Mouse (Mus musculus) hindbrain, embryonic 16.5 days (tissue): Measurements from ENCODE around the gene Tmem132a. TPM values are rescaled to one million over a fixed set of nuclear protein-coding genes. Genes with fewer than 3 reads are reported as not detected.

Experiments used
- ATAC-seq: fragments of 200-750 bp; cut with Nextera tagmentation; 2 replicates; pipeline ENCODE4 v1.8.0; 2017; ENCODE audit warnings: moderate TSS enrichment, moderate library complexity
- H3K27ac ChIP-seq: fragments of 300-500 bp; sonication (generic); 2 replicates; pipeline ENCODE4 v1.5.1; 2014; ENCODE audit warnings: low read depth, mild to moderate bottlenecking, control low read depth, low read length, moderate library complexity
- H3K27me3 ChIP-seq: fragments of 300-500 bp; sonication (generic); replicated peaks from 2 replicates; pipeline ENCODE4 v1.6.1; 2014; ENCODE audit warnings: low read length; ENCODE audit not compliant: control insufficient read depth, insufficient read depth
- H3K36me3 ChIP-seq: fragments of 300-500 bp; sonication (generic); 2 replicates; pipeline ENCODE4 v1.6.1; 2014; ENCODE audit warnings: mild to moderate bottlenecking, low read length, moderate library complexity, mixed read lengths; ENCODE audit not compliant: control insufficient read depth, insufficient read depth
- H3K4me1 ChIP-seq: fragments of 300-500 bp; sonication (generic); 2 replicates; pipeline ENCODE4 v1.6.1; 2014; ENCODE audit warnings: low read depth, low read length; ENCODE audit not compliant: control insufficient read depth, insufficient read depth
- H3K4me2 ChIP-seq: fragments of 300-500 bp; sonication (generic); 2 replicates; pipeline ENCODE4 v1.6.1; 2014; ENCODE audit warnings: mild to moderate bottlenecking, low read length, control low read depth, moderate library complexity
- H3K4me3 ChIP-seq: fragments of 300-500 bp; sonication (generic); 2 replicates; pipeline ENCODE4 v1.5.1; 2014; ENCODE audit warnings: mild to moderate bottlenecking, low read length, control low read depth, moderate library complexity
- H3K9ac ChIP-seq: fragments of 300-500 bp; sonication (generic); 2 replicates; pipeline ENCODE4 v1.6.1; 2014; ENCODE audit warnings: low read depth, mild to moderate bottlenecking, control low read depth, low read length, moderate library complexity
- H3K9me3 ChIP-seq: fragments of 300-500 bp; sonication (generic); 2 replicates; pipeline ENCODE4 v1.6.1; 2014; ENCODE audit warnings: mild to moderate bottlenecking, low read length, moderate library complexity; ENCODE audit not compliant: control insufficient read depth
- WGBS: fragments of 180-500 bp; shearing (Covaris S2); extraction: QIAGEN DNeasy Blood & Tissue Kit; methylation state at CpG from one replicate; pipeline ENCODE4 v1.1.7; 2014; 5-methylcytosine and 5-hydroxymethylcytosine counted together
- polyA plus RNA-seq: library from polyadenylated mRNA; unstranded; fragments of >200 nt; fragmentation: Nextera tagmentation; extraction: Ambion mirVana; gene quantifications from 2 replicates; pipeline ENCODE4 v1.2.1, GENCODE M21; 2015

The Tmem132a gene
- polyA plus RNA-seq, 1 experiment from 2014 or later: 180 TPM

GRCm38 (mm10) chr19:10880975-10881425, 11.3 kb upstream of the Tmem132a start:
- H3K9me3 ChIP-seq: 0 out of 2 replicates have a peak, but pooled peaks cover 3% of the 10 kb centered on the region
- 0% methylated on average over 14 of the region's 14 CpGs for WGBS
- H3K4me2 ChIP-seq: peak overlapping the region; percentile 92
- H3K9ac ChIP-seq: peak overlapping the region; percentile 80
- peaks cover 16% of the 10 kb centered on the region for H3K4me1 ChIP-seq
- no peak; the same call in 1 of the 2 replicates for ATAC-seq
- peak overlapping the region; percentile 98 for H3K27ac ChIP-seq
- H3K36me3 ChIP-seq: no peaks in the 10 kb centered on the region
- H3K27me3 ChIP-seq: no peaks in the 10 kb centered on the region
- peak overlapping the region; percentile 72 for H3K4me3 ChIP-seq

- 46% methylated on average over 6 of the region's 7 CpGs for WGBS
- Histone ChIP-seq H3K36me3 (no peaks in the 10 kb centered on the region), H3K27ac (peak overlapping the region; percentile 98), H3K9ac (peak overlapping the region; percentile 80), H3K4me2 (peak overlapping the region; percentile 92), H3K4me3 (peak overlapping the region; percentile 72), H3K4me1 (peaks cover 16% of the 10 kb centered on the region), H3K9me3 (0 out of 2 replicates have a peak, but pooled peaks cover 3% of the 10 kb centered on the region), H3K27me3 (no peaks in the 10 kb centered on the region)
- ATAC-seq: no peak
These were observed 10.6 kb upstream of the Tmem132a start for GRCm38 (mm10) chr19:10880085-10880974.

- WGBS: 91% methylated on average over 7 of the region's 7 CpGs
These were observed 8.6 kb upstream of the Tmem132a start for GRCm38 (mm10) chr19:10878201-10878837.

GRCm38 (mm10) chr19:10871328-10871961, 1.7 kb upstream of the Tmem132a start:
- ATAC-seq: no peak
- 78% methylated on average over 14 of the region's 14 CpGs for WGBS
- Histone ChIP-seq H3K4me3 (no peak overlapping the region), H3K4me2 (no peak overlapping the region), H3K27ac (no peak overlapping the region), H3K27me3 (no peaks in the 10 kb centered on the region), H3K36me3 (peaks cover 25% of the 10 kb centered on the region), H3K4me1 (peaks cover 22% of the 10 kb centered on the region), H3K9ac (no peak overlapping the region), H3K9me3 (no peaks in the 10 kb centered on the region)

More at GRCm38 (mm10) chr19:10878201-10878837, 8.6 kb upstream of the Tmem132a start:
- ATAC-seq: no peak
- H3K27ac ChIP-seq: no peak overlapping the region
- H3K4me3 ChIP-seq: no peak overlapping the region
- H3K9ac ChIP-seq: no peak overlapping the region
- H3K36me3 ChIP-seq: peaks cover 7% of the 10 kb centered on the region
- H3K9me3 ChIP-seq: no peaks in the 10 kb centered on the region
- no peaks in the 10 kb centered on the region for H3K27me3 ChIP-seq
- peaks cover 16% of the 10 kb centered on the region for H3K4me1 ChIP-seq
- no peak overlapping the region for H3K4me2 ChIP-seq

DNA sequence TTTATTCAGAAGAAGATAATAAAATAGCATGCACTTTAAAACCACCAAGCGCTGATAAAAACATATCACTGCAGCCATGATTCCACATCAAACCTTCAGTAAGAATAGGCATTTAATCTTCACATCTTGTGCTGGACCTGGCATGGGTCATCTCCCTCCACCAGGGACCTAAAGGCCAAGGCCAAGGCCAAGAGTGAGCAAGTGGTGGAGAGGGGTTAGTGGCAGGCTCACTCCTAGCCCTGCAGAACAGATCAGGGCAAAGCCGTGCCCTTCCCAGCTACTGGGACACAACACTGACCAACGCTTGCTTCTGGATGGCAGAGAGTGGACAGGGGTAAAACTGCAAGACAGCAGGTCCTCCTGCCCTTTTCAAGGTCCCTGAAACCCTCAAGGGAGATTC, 936 bp upstream of the Tmem132a start:
- Histone ChIP-seq H3K27ac (no peak overlapping the region), H3K4me3 (no peak overlapping the region), H3K9me3 (no peaks in the 10 kb centered on the region), H3K4me2 (no peak overlapping the region), H3K27me3 (no peaks in the 10 kb centered on the region), H3K4me1 (peaks cover 22% of the 10 kb centered on the region), H3K9ac (no peak overlapping the region), H3K36me3 (peaks cover 31% of the 10 kb centered on the region)
- 91% methylated on average over 3 of the region's 3 CpGs for WGBS
- ATAC-seq: no peak

DNA sequence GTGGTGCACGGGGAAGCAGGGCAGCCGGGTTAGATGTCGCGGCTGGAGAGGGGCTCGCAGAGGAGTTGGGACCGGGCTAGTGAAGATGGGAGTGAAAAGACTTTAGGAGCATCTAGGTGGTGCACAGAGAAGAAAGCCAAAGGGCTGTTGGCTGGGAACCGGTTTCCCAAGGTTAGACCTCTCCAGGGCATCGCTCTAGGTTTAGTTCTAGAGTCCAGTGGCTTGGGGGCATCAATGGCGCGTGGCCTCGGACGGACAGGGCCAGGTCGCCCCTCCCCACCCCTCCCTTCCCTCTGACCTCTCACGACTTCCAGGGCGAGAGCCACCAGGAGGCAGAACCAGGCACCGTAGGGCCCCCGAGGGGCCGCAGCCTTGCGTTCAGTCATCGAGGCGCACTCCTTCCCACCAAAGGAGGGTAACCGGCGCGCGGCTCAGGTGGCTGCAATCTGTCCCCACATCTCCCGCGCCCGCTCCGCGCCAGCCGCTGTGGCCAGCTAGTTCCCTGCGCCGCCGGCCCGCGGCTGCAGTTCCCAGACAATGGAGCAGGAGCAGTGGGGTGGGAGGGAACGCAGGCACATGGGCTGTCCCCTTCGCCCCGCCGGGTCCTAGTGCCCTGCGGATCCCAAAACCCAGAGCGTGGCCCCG, 377 bp downstream of the Tmem132a start:
- peak; percentile 95 for ATAC-seq
- WGBS: 0% methylated on average over 43 of the region's 43 CpGs
- H3K27ac ChIP-seq: peak overlapping the region; percentile 88
- peaks cover 22% of the 10 kb centered on the region for H3K4me1 ChIP-seq
- peaks cover 44% of the 10 kb centered on the region for H3K36me3 ChIP-seq
- H3K9ac ChIP-seq: peak overlapping the region; percentile 95
- H3K9me3 ChIP-seq: no peaks in the 10 kb centered on the region
- peak overlapping the region; percentile 85 for H3K4me3 ChIP-seq
- no peaks in the 10 kb centered on the region for H3K27me3 ChIP-seq
- peak overlapping the region; percentile 82 for H3K4me2 ChIP-seq

- Histone ChIP-seq H3K4me3 (peak overlapping the region; percentile 85), H3K9me3 (no peaks in the 10 kb centered on the region), H3K36me3 (peaks cover 43% of the 10 kb centered on the region), H3K27me3 (no peaks in the 10 kb centered on the region), H3K27ac (peak overlapping the region; percentile 88), H3K4me2 (peak overlapping the region; percentile 82), H3K4me1 (peaks cover 22% of the 10 kb centered on the region), H3K9ac (peak overlapping the region; percentile 95)
- peak; percentile 40 for ATAC-seq
- WGBS: under 1% methylated on average over 17 of the region's 17 CpGs
These were observed 1.1 kb downstream of the Tmem132a start for GRCm38 (mm10) chr19:10868623-10869141.

DNA sequence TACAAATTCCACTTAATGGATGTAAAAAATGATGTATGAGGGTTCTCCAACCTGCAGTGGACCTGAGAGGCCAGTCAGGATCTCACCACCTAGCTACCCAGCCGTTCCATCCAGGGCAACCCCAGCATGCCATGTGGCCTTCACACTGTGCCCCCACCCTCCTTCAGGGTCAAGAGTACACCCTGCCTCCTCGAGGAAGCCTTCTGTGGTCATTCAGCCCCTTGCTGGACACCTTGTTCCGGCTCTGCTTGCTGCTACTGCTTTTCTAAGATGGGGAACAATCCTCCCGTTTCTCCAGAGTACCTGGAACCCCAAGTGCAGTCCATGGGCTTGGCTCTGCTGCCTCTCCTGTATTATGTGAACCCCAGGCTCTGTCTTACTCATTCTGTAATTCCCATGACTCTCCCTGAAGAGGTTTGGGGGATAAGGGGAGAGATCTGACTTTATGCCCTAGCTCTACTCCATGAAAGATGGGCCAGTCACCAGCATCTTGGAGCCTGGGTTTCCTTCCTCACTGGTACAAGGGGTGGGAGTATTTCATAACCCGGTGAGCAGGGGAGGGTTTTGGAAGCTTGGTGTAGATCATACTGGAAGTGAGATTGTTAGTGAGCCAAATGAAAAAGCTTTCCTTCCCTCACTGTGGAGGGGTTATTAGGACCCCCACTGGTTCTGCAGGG, 1.7 kb downstream of the Tmem132a start:
- Histone ChIP-seq H3K36me3 (peaks cover 49% of the 10 kb centered on the region), H3K4me1 (peaks cover 22% of the 10 kb centered on the region), H3K9me3 (no peaks in the 10 kb centered on the region), H3K9ac (peak overlapping the region; percentile 95), H3K4me2 (peak overlapping the region; percentile 82), H3K4me3 (peak overlapping the region; percentile 85), H3K27ac (peak overlapping the region; percentile 35), H3K27me3 (no peaks in the 10 kb centered on the region)
- 0 out of 2 replicates have a peak, but pooled peaks have one; percentile 1 for ATAC-seq
- 18% methylated on average over 5 of the region's 5 CpGs for WGBS
